Mouse (Mus musculus) kidney, adult 8-10 months (tissue): ENCODE results near the gene Pak1ip1.

Experiments
- DNase-seq, 2 experiments: peaks; one replicate each; pipeline ENCODE4 v3.0.0; 2022

Pak1ip1 gene

DNA sequence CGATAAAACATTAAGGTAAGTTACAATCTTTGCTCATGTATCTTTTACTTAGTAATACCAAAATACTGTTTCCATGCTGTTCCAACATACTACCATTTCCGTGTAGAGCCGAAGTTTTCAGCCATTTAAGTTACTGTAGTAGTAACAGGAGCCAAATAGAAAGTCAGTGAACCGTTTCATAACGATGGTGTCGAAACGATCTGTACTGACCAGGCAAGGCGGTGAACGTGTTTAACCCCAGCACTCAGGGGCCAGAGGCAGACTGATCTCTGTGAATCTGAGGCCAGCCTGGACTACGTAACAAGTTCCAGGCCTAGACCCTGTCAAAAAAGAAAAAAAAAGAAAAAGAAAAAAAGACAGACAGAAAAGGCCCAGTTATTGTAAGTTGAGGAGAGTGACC is 7.4 kb downstream of the Pak1ip1 start:
- DNase-seq: peak in 1 of 2 experiments; percentile 36

DNA sequence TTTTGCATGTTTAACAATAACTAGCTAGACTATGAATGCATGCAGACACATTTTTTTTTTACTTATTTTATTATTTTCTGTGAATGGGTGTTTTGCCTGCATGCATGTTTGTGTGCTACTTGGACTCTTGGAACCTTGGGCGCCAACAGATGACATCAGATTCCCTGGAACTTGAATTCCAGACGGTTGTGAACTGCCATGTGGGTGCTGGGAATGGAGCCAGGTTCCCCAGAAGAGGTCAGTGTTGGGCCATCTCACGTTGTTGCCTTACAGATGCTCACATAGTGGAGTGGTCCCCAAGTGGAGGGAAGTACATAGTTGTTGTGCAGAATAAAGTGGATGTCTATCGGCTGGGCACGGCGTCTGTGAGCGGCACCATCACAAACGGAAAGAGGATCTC is 8.1 kb downstream of the Pak1ip1 start:
- no peak for DNase-seq

DNA sequence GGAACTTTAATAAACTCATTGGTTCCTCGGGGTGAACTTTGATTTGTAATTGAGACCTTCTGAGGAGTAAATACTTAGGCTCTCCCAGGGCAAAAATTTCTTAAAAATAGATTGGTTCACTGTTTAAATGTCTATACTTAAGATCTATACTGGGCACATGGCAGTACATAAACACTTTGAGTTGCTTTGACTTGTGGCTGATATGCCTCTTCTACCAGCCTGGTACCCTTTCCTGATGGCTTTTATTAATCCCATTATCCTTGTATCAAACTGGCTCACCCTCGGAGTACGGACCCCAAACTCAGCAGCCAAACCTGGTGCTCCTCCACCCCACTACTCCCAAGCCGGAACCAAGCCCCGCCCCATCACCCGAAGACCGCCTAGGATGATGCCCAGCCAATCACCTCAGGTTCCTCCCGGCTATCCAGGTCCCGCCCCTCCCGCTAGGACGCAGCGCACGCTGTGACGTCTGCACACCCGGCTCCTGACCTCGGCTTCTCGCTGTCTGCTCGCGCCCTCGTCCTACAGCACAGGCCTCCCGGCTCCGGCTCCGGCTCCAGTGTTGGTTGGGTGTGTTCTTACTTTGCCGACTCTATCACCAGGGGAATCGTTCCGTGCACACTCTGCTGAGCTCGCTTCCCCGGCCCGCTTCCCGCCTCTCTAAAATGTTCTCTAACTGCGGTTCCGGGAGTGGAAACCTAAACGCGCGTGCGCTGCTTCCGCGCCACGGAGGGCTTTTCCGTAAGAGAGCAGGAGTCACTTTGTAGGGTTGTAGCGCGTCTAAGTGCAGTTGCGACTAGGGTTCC is 15.2 kb downstream of the Pak1ip1 start, which contains the start of gene Tmem14c:
Gene Tmem14c (plus strand): TSS at position 464 of the 806 bp plus-strand sequence.
- peak; percentile 94 to 95 for DNase-seq

DNA sequence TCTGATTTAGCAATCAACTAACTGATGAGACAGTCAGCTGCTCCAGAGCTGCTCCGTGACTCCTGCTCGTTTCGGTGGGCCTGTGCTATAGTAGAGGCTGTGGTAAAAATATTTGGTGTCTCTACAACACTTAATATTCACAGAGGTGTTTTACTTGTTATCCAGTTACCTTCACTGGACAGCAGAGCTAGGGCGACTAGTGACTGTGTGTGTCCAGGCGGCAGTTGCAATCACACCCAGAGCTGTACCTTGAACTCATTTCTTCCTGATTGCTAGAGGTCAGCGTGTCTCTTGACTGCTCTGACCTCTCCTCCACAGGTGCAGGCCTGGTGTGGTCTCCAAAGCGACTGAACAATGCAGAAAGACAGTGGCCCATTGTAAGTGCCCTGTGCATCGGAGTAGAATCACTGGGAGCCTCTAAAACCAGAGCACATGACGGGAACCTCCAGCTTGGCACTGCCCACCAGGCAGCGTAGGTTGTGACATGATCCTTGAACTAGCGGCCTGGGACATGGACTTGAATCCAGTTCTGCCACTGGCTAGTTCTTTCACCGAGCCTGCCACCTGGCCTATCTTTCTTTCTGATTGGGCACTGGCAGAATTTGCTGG is 16.1 kb downstream of the Pak1ip1 start:
- peak in 1 of 2 experiments; percentile 15 for DNase-seq

DNA sequence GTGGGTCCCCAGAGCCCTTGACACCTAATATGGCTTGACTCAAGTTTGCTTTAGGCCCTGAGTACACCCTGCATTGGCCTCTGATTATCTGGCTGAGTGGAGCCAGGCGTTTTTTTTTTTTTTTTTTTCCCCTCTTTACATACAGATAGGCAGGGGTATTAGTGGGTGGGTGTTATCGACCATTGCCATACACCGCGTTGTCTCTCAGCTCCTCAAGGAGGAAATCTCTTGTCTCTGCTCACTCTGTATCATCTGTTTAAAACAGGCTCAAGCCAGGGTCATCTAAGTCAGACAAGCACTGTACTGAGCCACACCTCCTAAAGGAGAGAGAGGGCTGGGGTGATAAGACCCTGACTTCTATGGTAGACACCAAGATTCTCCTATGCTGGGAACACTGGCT is 17.0 kb downstream of the Pak1ip1 start:
- DNase-seq: no peak

DNA sequence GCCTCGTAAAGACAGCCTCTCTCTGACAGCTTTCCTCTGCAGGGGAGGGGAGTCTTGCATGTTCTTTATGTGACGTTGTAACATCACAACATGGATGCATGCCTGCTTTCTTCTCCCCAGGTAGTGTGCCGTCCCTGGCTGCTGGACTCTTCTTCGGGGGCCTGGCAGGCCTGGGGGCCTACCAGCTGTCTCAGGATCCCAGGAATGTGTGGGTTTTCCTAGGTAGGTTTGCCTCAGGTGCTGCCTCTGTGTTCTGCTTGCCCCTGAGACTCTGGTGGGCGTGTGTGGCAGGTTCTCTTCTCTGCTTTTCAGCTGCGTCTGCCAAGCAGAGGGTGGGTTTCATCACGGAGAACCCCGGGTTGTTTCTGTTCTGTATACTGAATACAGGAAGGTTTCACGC is 17.4 kb downstream of the Pak1ip1 start:
- no peak for DNase-seq

DNA sequence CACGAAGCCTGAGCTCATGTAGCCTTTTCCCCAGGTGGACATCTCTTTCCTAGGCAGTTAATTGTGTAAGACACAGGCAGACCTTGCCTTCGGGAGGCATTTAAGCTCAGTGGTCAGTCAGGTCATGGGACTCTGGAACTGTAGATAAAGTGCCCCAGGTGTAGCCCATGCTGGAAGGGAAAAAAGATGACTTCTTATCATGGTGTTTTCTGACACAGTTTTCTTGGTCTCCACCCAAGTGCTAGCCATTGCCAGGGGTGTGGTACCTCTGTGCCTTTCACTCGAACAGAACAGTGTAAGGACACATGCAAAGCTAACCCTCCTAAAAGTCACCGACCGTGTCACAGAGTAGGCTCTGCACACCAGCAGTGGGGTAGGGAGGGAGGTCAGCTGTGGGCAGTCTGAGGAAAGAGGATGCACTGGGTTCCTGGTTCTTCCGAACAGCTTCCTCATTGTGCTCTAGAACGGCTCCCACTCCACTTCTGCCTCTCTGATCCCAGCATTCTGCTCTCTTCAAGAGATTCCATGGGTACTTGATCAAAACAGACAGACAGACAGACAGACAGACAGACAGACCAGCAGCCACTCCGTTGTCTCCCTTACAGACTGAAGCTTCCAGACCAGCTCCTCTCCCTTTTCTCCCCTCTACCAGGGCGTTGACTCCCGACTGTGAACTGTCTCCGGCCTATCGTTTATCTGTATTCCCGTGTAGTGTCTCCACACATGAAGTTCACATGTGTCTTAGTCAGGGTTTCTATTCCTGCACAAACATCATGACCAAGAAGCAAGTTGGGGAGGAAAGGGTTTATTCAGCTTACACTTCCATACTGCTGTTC is 18.2 kb downstream of the Pak1ip1 start:
- DNase-seq: no peak

DNA sequence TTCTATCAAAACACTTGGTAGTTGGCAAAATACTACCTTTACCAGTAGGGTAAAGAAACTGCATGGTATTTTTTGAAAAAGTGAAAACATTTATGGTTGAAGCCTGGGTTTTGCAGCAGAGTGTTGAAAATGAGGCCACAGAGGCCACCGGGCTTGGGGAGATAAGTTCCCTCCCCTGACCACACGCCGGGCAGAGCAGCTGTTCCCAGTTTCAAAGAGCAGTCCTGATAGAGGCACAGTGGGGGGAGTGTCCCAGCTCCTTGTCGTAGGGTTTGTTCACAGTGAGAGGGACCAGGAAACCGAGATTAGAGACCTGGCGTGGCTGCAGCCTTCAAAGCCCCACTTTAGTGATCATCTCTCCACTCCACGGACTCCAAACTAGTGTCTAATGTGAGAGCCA is 19.7 kb downstream of the Pak1ip1 start:
- no peak for DNase-seq

DNA sequence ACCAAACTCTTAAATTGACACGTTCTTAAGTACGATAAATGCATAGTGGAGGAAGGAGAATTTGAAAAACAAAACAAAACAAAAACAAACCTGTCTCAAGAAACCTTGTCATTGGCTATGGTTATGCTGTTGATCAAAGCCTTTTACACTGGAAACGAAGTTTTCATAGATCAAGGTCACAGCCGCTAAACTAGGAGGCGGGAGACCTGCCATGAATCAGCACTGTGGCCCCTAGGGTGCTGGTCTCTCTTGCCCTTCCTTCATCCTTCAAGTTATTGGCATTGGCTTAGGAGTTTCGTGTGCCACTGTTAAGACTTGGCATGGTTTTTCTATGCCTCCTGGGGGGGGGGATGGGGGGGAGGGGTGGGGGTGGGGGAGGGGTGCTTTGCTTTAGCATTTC is 20.8 kb downstream of the Pak1ip1 start:
- DNase-seq: no peak

DNA sequence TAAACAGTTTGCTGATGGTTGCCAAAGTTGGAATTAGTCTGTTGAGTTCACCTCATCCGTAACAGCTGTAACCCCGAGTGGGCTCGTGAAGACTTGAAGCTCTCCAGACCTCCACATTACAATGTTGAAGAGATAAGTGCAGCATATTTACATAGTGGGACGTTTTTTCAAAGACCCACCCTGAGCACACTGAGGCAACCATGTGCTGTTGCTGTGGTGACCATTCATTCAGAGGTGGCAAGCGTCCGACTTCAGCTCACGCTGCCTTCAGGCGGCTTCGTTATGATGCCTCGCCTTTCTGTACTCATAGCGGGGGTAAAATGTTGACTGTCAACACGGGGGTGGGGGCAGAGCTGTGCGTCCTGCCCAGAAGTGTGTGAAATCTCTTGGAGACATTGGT is 21.3 kb downstream of the Pak1ip1 start:
- no peak for DNase-seq

DNA sequence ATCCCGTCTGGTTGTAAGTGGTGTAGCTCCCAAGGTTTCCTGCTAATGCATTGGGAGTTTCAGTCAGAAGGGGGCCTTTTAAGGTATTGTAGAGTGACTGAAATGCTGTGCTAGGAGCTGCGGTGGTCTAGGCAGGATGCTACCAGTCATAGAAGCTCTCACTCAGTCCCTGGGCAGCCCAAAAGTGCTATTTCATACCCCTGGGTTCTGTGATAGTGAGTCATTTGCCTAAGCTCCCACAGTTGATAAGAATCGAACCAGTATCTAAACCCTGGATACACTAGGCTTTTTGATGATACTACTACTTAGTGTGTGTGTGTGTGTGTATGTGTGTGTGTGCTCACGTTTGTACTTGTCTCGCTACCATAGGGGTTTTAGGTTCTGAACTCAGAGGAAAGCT is 29.3 kb downstream of the Pak1ip1 start:
- no peak for DNase-seq

DNA sequence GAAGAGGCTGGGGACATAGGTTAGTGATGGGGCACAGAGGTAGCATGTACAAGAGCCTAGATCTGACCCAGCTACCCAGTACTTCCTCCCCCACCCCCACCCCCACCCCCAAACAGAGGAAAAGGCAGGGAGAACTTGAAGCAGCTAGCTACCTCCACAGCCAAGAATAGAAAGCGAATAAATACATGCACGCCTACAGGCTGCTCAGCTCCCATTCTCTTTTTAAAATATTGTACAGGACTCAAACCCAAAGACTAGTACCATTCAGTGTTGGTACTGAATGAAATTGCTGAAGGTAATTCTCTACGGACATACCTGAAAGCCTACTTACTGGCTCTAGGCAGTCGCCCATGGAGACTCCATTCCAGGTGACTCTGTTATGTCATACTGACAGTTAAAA is 41.7 kb downstream of the Pak1ip1 start:
- no peak for DNase-seq

DNA sequence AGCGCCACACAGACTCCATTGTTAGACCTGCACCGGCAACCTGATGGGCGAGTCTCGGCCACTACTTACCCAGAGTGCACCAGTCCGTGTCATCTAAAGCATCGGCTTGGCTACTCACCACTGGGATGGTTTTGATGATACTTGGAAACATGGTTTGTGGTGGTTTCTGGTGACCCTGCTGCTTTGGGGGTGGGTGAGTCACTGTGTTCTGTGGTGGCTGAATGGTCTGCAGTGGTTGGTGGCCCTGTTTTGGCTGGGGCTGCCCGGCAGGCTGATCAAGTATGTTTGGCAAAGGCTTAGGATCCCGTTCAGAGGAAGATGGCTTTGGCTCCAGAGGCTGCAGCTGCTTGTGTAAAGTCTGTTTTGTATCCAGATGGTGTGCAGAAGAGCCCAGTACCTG is 45.1 kb downstream of the Pak1ip1 start:
- no peak for DNase-seq

DNA sequence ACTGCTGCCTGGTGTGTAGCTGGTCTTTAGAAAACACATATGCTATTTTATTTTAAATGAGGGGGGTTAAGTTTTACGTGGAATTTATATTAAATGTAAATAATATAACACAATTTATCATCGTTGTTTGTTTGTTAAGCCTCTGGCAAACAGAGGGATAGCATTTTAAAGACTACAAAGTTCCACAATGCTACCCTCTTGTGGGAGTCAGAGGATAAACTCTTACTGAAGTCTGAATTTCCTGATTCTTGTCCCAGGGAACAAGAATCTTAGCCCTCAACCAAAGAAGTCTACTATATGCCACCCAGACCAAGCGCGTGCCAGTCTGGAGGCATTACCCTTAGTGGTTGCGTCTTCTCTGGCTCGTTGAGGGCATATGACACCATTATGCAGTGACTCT is 46.5 kb downstream of the Pak1ip1 start:
- DNase-seq: no peak

DNA sequence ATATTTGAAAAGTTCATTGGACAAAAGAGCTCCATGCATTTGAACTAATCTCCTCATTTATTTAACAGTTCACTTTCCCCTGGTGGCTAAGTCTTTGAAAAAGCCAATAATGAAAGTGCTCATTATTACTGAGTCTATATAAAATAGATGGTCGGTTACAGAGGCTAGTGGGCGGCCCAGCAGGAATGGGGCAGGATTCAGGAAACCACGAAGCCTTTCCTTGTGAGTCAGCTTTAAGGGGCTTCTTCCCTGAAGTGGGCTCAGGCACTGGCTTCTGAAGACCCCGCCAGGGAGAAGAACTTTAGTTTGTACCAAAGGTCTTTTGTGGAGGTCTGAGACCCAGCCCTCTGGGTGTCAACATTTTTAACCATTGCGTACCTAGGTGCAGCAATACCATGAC is 51.1 kb downstream of the Pak1ip1 start:
- no peak for DNase-seq
